Mouse (Mus musculus) activated CD4-positive, CD25-positive, alpha-beta regulatory T cell, adult 9 weeks (primary cell): ENCODE measurements around the gene Ttc5. TPM values are rescaled to one million over a fixed set of nuclear protein-coding genes. Genes with fewer than 3 reads are reported as not detected.

ENCODE experiments used
- polyA plus RNA-seq: library from polyadenylated mRNA; unstranded; fragments of 100-300 nt; shearing (Covaris generic); gene quantifications from one replicate; pipeline ENCODE4 v1.2.1, GENCODE M21; 2017

Ttc5 gene
- 113 TPM for polyA plus RNA-seq

GRCm38 (mm10) chr14:50785251-50785637, at the start of gene Ttc5:
TSS of gene Ttc5 (minus strand) at chr14:50785519.

DNA sequence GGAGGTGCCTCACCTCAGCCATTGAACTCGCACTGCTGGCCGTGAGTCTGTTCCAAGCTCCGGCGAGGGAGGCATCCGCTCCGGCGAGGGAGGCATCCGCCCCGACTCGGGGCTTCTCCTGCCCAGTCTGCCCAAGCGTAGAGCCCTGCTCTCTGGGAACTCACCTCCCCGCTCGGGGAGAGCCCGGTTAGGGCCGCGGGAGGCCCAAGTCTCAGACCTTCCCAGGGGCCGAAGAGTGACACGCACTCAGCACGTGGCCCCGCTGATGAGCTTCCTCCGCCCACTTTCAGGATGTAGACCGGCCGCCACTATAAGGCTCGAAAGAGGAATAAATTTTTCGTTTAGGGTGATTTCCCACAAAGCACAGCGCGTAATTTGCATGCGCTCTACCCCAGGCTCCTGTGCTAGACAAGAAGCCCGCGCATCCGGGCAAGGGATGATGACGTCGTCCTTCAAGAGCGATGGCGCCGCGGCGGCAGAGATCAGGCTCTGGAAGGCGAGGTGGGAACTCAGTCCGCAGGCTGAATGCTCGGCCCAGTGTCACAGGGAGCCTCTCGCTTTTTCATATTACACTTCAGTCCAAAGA, 22.3 kb upstream of the Ttc5 start, which contains the start of the genes Ccnb1ip1 and Parp2:
Gene Ccnb1ip1, minus strand, starts transcription at position 246 of the 586 bp plus-strand sequence.
Gene Parp2, plus strand, starts transcription at position 355 of the 586 bp plus-strand sequence.

GRCm38 (mm10) chr14:50744994-50745393, 40.3 kb downstream of the Ttc5 start, which contains the start of gene Olfr749:
TSS of gene Olfr749 (minus strand) at chr14:50745094.

Other genes with a start within 250 kb of the Ttc5 start
- not detected for gene Olfr744, start 170.6 kb downstream of the Ttc5 start, polyA plus RNA-seq
- not detected for gene Olfr745, start 146.1 kb downstream of the Ttc5 start, polyA plus RNA-seq
- gene Olfr746, start 138.4 kb downstream of the Ttc5 start, polyA plus RNA-seq: not detected
- gene Olfr747, start 92.3 kb downstream of the Ttc5 start, polyA plus RNA-seq: not detected
- not detected for gene Olfr748, start 78.1 kb downstream of the Ttc5 start, polyA plus RNA-seq
- gene Olfr749, start 40.4 kb downstream of the Ttc5 start, polyA plus RNA-seq: not detected
- gene Ccnb1ip1, start 22.2 kb upstream of the Ttc5 start, polyA plus RNA-seq: not detected
- 83.4 TPM for gene Parp2, start 22.3 kb upstream of the Ttc5 start, polyA plus RNA-seq
- gene Tep1, start 85.0 kb upstream of the Ttc5 start, polyA plus RNA-seq: 27.8 TPM
- gene Klhl33, start 112.0 kb upstream of the Ttc5 start, polyA plus RNA-seq: 0.05 TPM
- 94.6 TPM for gene Osgep, start 139.4 kb upstream of the Ttc5 start, polyA plus RNA-seq
- 66.3 TPM for gene Apex1, start 139.4 kb upstream of the Ttc5 start, polyA plus RNA-seq
- gene Pip4p1, start 145.3 kb upstream of the Ttc5 start, polyA plus RNA-seq: 8.1 TPM
- gene Pnp, start 145.6 kb upstream of the Ttc5 start, polyA plus RNA-seq: 80.7 TPM
- not detected for gene Gm49342, start 159.0 kb upstream of the Ttc5 start, polyA plus RNA-seq
- 0.83 TPM for gene Pnp2, start 170.5 kb upstream of the Ttc5 start, polyA plus RNA-seq
- not detected for gene Rnase10, start 222.2 kb upstream of the Ttc5 start, polyA plus RNA-seq